Mouse (Mus musculus): ENCODE measurements around the gene Zfp369. TPM values are rescaled to one million over a fixed set of nuclear protein-coding genes. Genes with fewer than 3 reads are reported as not detected.
"Not testable (repeated sequence)": the region's sequence is repeated elsewhere in the genome, so short reads cannot be mapped to it uniquely, and the experiment has no call there.

Zfp369 gene
- polyA plus RNA-seq, 1 experiment = 17.1 TPM

DNA sequence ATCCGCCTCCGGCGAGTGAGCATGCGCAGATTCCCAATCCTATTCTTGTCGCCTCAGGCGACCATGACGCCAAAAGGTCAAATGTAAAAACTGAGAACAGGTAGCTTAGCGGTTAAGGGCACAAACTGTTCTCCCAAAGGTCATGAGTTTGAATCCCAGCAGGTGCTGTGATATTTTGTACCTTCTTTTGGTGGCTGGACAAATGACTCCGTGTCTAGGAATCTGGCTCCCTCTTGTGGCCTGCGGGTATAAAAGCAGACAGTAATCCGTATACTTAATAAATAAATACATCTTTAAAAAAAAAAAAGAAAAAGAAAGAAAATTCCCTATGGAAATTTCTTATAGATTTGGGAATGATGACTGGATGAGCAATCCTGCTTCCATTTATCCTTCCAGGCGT lies 32.2 kb downstream of the Zfp369 start:
- not testable (repeated sequence) for H3K36me3 ChIP-seq (ENCODE audit: control insufficient read depth, insufficient read depth, low read length); H3K4me3 ChIP-seq (ENCODE audit: insufficient read depth, low read depth, low read length); H3K27me3 ChIP-seq (replicated peaks; ENCODE audit: control insufficient read depth, insufficient read depth, low read length); H3K4me1 ChIP-seq (ENCODE audit: control insufficient read depth, insufficient read depth, low read length); H3K27ac ChIP-seq (ENCODE audit: insufficient read depth, low read depth, low read length)
- 40% methylated on average over 12 of the region's 12 CpGs for WGBS
- peak; percentile 48 for TF ChIP-seq CTCF (conservative IDR thresholded peaks at IDR 0.05; ENCODE audit: insufficient read depth, insufficient read length, low read depth, low read length)
- DNase-seq = peak; percentile 42

DNA sequence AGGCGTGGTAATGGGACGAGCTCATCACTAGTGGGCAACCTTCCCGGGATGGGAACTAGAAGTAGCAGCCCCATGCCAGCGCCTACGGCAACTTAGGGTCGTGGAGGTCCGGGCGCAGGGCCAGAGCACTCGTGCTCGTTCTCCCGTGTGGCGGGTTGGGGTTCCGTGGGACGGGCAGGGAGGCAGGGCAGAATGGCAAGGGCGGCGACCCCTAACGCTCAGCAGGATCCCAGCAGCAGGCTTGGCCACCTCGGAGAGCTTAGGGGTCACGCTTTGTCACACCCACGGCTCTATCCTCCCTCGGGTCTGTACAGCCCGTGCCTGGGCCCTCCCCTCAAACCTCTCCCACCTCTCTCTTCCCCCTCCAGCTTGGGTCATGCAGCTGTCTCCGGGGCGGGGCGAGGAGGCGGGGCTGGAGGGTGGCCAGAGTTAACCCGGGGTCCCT lies 32.7 kb downstream of the Zfp369 start:
- Histone ChIP-seq H3K36me3 (ENCODE audit: control insufficient read depth, insufficient read depth, low read length) (no peaks in the 10 kb centered on the region), H3K27me3 (replicated peaks; ENCODE audit: control insufficient read depth, insufficient read depth, low read length) (no peaks in the 10 kb centered on the region), H3K4me3 (ENCODE audit: insufficient read depth, low read depth, low read length) (no peak overlapping the region), H3K27ac (ENCODE audit: insufficient read depth, low read depth, low read length) (no peak overlapping the region), H3K4me1 (ENCODE audit: control insufficient read depth, insufficient read depth, low read length) (no peaks in the 10 kb centered on the region)
- no peak for DNase-seq
- TF ChIP-seq CTCF (conservative IDR thresholded peaks at IDR 0.05; ENCODE audit: insufficient read depth, insufficient read length, low read depth, low read length) (no peak), POLR2A (IDR thresholded peaks at IDR 0.05; ENCODE audit: low read depth, low read length) (no peak)
- 43% methylated on average over 19 of the region's 27 CpGs for WGBS

DNA sequence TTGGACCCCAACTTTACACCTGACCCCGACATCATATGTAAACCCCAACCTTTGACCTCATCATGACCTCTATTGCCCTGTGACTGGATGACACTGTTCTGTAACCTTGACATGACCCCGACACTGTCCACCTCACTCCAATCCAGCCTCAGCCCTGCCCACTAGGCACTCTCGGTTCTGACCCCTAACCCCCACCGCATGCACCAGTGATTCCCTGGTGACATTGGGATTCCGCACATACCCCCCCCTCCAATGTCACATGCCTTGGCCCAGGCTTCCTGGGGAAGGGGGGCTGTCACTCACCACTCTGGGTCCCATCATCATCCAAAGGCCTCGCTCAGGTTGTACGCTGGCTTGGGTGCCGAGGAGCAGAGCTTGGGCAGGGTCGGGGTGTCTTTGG lies 33.2 kb downstream of the Zfp369 start:
- H3K27me3 ChIP-seq (replicated peaks; ENCODE audit: control insufficient read depth, insufficient read depth, low read length) = no peaks in the 10 kb centered on the region
- DNase-seq = no peak
- no peak overlapping the region for H3K27ac ChIP-seq (ENCODE audit: insufficient read depth, low read depth, low read length)
- no peaks in the 10 kb centered on the region for H3K4me1 ChIP-seq (ENCODE audit: control insufficient read depth, insufficient read depth, low read length)
- H3K4me3 ChIP-seq (ENCODE audit: insufficient read depth, low read depth, low read length) = no peak overlapping the region
- no peak for TF ChIP-seq POLR2A (IDR thresholded peaks at IDR 0.05; ENCODE audit: low read depth, low read length)
- TF ChIP-seq CTCF (conservative IDR thresholded peaks at IDR 0.05; ENCODE audit: insufficient read depth, insufficient read length, low read depth, low read length) = no peak
- H3K36me3 ChIP-seq (ENCODE audit: control insufficient read depth, insufficient read depth, low read length) = no peaks in the 10 kb centered on the region
- WGBS = 95% methylated on average over 9 of the region's 9 CpGs

DNA sequence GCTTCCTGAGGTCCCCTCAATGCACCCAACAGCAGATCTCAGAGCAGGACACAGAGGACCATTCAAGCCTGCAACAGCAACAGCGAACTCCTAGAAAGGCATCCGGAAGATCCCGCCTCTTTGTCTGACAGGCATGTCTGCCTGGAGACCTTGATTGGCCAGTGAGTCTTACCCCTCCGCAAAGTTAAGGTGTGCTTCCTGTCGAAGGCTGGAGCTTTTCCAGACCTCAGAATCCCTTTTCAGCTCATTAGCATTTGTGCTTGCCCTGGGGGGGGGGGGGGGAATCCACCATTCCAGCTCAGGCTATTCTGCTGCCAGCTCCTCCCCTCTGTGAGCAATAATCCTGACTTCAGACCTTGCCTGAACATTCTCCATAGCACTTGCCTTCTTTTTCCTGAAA lies 69.9 kb downstream of the Zfp369 start:
- H3K36me3 ChIP-seq (ENCODE audit: control insufficient read depth, insufficient read depth, low read length); H3K4me1 ChIP-seq (ENCODE audit: control insufficient read depth, insufficient read depth, low read length); H3K4me3 ChIP-seq (ENCODE audit: insufficient read depth, low read depth, low read length); H3K27me3 ChIP-seq (replicated peaks; ENCODE audit: control insufficient read depth, insufficient read depth, low read length); H3K27ac ChIP-seq (ENCODE audit: insufficient read depth, low read depth, low read length); DNase-seq: not testable (repeated sequence)
- 56% methylated on average over 5 of the region's 5 CpGs for WGBS

DNA sequence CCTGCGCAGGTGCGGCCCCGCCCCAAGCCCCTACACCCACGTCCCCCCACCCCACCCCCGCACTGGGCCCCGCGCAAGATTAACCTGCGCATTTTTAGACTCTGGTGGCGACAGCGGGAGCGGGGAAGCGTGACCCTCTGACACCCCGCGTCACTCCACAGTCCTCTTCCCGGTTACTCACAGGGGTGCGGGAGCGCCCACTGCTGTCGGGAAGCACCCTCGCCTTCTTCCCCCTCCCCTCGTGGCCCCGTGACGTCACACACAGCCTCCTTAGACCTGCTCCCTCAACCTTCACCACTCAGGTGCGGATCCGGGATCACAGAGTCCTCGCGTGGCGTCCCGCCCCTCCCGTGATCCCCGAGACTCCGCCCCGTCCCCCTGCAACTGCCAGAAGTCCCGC lies 73.2 kb downstream of the Zfp369 start:
- H3K27me3 ChIP-seq (replicated peaks; ENCODE audit: control insufficient read depth, insufficient read depth, low read length); H3K36me3 ChIP-seq (ENCODE audit: control insufficient read depth, insufficient read depth, low read length); H3K27ac ChIP-seq (ENCODE audit: insufficient read depth, low read depth, low read length); H3K4me3 ChIP-seq (ENCODE audit: insufficient read depth, low read depth, low read length); DNase-seq; H3K4me1 ChIP-seq (ENCODE audit: control insufficient read depth, insufficient read depth, low read length): not testable (repeated sequence)
- WGBS = 9% methylated on average over 33 of the region's 33 CpGs

Other genes with a start within 250 kb of the Zfp369 start
- gene Spata31d1c, start 245.8 kb upstream of the Zfp369 start, polyA plus RNA-seq (2012; rRNA removed) = not detected in 2 replicates
- gene Prss47, start 226.1 kb upstream of the Zfp369 start, polyA plus RNA-seq (2012; rRNA removed) = not detected in 2 replicates
- gene Mfsd14b, start 165.8 kb upstream of the Zfp369 start, polyA plus RNA-seq (2012; rRNA removed) = 15.0 and 15.6 TPM in 2 replicates
- gene Olfr465-ps1, start 140.7 kb upstream of the Zfp369 start, polyA plus RNA-seq (2012; rRNA removed) = not detected in 2 replicates
- gene Olfr466, start 128.6 kb upstream of the Zfp369 start, polyA plus RNA-seq (2012; rRNA removed) = not detected in 2 replicates
- gene Nlrp4f, start 72.8 kb upstream of the Zfp369 start, polyA plus RNA-seq (2012; rRNA removed) = 0.05 and 0.13 TPM in 2 replicates
- not detected in 2 replicates for gene Gm10775, start 19.3 kb upstream of the Zfp369 start, polyA plus RNA-seq (2012; rRNA removed)
- not detected in 2 replicates for gene Gm10139, start 233.9 kb downstream of the Zfp369 start, polyA plus RNA-seq (2012; rRNA removed)

All from kidney, adult 2 months (tissue).